Mouse (Mus musculus) E14TG2a.4 (cell line): ENCODE measurements at regions not wholly inside any gene's neighbourhood (a gene's known extent, or its start where the extent isn't known, plus 50 kb on each side); places are given as distances from the start of the nearest gene placed in this dataset.

Source experiments
- CTCF ChIP-seq: conservative IDR thresholded peaks from 2 replicates; pipeline ENCODE4 v1.5.1; 2014; ENCODE audit warnings: low read length
- POU5F1 ChIP-seq: IDR thresholded peaks from 2 replicates; pipeline ENCODE4 v1.6.1; 2014; ENCODE audit warnings: low read length, borderline replicate concordance

- TF ChIP-seq CTCF (no peak), POU5F1 (no peak)
These were observed 190.7 kb upstream of the Tcf21 start for GRCm38 (mm10) chr10:23010715-23011114.
